Mouse (Mus musculus) NIH3T3 (cell line): ENCODE results near the gene Omg.
A peak's percentile ranks its signal among the peaks of the same experiment; 100 is the strongest.

Experiments used
- DNase-seq: peaks from one replicate; pipeline ENCODE4 v3.0.0-alpha.2; 2012; ENCODE audit warnings: low read depth

Gene Omg

GRCm38 (mm10) chr11:79515331-79515730 lies 11.4 kb upstream of the Omg start:
- peak; percentile 70 for DNase-seq

- DNase-seq, result no peak
Measured at GRCm38 (mm10) chr11:79511970-79512369, 8.1 kb upstream of the Omg start.

- DNase-seq, result no peak
Measured at GRCm38 (mm10) chr11:79504506-79504905, 622 bp upstream of the Omg start.

- DNase-seq, result no peak
Measured at GRCm38 (mm10) chr11:79502917-79503316, 967 bp downstream of the Omg start.

- peak; percentile 9 for DNase-seq
Measured at GRCm38 (mm10) chr11:79494976-79495800, 8.7 kb downstream of the Omg start.

GRCm38 (mm10) chr11:79484721-79485120 lies 19.2 kb downstream of the Omg start:
- DNase-seq, result no peak

- DNase-seq, result peak; percentile 7
Measured at GRCm38 (mm10) chr11:79483876-79484528, 19.9 kb downstream of the Omg start.

GRCm38 (mm10) chr11:79483392-79483791 lies 20.5 kb downstream of the Omg start:
- no peak for DNase-seq

GRCm38 (mm10) chr11:79468097-79468496 lies 35.8 kb downstream of the Omg start:
- no peak for DNase-seq

GRCm38 (mm10) chr11:79460756-79461450 lies 43.0 kb downstream of the Omg start:
- no peak for DNase-seq

- DNase-seq, result no peak
Measured at GRCm38 (mm10) chr11:79459846-79460245, 44.0 kb downstream of the Omg start.

- DNase-seq, result no peak
Measured at GRCm38 (mm10) chr11:79457928-79458327, 46.0 kb downstream of the Omg start.

GRCm38 (mm10) chr11:79452966-79453365 lies 50.9 kb downstream of the Omg start:
- peak; percentile 22 for DNase-seq
